ENCODE assay signal across 9 mouse cellular contexts in the genomic region with DNA sequence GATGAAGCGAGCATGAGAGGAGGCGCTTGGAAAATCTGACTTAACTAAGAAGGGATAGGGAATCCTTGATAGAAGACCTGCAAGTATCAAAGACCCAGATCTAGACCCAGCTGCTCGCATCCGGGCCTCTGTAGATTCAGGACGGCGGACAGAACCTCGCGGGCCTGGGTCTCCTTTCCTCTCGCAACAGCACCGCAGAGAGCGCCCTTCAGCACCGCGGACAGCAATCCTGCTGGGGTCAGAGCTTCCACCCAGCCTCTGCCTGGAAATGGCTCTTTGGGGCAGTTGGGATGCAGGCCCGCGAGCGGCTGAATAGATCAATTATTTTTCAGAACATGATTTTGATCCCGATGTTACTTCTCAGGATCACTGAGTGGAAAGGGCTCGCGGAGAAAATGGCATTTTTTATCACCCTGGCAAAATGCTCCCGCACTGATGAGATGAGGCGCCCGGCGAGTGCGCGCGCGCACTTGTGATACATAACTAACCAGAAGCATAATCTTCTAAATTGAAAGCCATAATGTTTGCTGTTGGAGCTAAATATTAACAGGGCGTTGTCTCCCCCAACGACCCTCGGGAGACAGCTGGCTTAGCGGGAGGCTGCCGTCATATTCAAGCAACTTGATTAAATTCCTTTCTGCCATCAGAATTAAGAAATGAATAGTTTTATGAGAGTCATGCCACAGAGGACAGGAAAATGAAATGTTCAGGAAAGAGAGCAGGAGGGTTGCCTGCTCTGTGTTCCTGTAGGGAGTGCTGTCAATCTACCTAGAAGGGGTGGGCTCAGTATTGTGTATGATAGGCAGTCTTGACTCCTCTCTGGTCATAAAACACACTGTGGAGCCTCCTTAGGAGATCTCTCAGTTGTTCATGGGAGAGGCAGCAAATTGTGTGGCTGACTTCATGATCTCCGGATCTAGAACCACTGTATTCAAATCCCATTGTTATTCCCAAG.
DNase-seq lines count a peak whose midpoint lies in the region; ATAC-seq lines count a peak whose summit lies in the region.
"Had no signal": no experiment of that assay in that cellular context is flagged by ENCODE, and none has a peak within 500 bp of the region (broad histone marks: within the 10 kb centered on the region; RNA-seq: fewer than 3 reads in every experiment).

No protein-coding gene starts in this region.

- ATAC-seq in limb, embryonic 15.5 days (ENCODE audit: insufficient number of reproducible peaks, low FRiP score, low TSS enrichment, low read depth), result 0 out of 2 replicates have a peak, but pooled peaks have one; percentile 65
- no peak for ATAC-seq in neural tube, embryonic 12.5 days (ENCODE audit: low FRiP score, low read depth)

- H3K4me1 ChIP-seq in hindbrain, embryonic 10.5 days (replicated peaks), result 0 out of 2 replicates have a peak, but pooled peaks cover 6% of the 10 kb centered on the region
- 0 out of 2 replicates have a peak, but pooled peaks cover 3% of the 10 kb centered on the region for H3K4me1 ChIP-seq in limb, embryonic 15.5 days
- no peaks in the 10 kb centered on the region; the same call in 1 of the 2 replicates for H3K4me1 ChIP-seq in neural tube, embryonic 12.5 days
- H3K4me1 ChIP-seq: lung, embryonic 15.5 days had no signal

- H3K27me3 ChIP-seq in hindbrain, embryonic 10.5 days (ENCODE audit: insufficient read depth, poor library complexity, severe bottlenecking), result peaks cover 13% of the 10 kb centered on the region; the same call in 1 of the 2 replicates
- peaks cover 4% of the 10 kb centered on the region; the same call in 1 of the 2 replicates for H3K27me3 ChIP-seq in limb, embryonic 15.5 days
- no peaks in the 10 kb centered on the region; the same call in 1 of the 2 replicates for H3K27me3 ChIP-seq in neural tube, embryonic 12.5 days (replicated peaks)
- H3K27me3 ChIP-seq: lung, embryonic 15.5 days had no signal

- 24% methylated on average over 33 of the region's 33 CpGs for WGBS in hindbrain, embryonic 10.5 days
- WGBS in limb, embryonic 15.5 days, result 24% methylated on average over 33 of the region's 33 CpGs
- WGBS in neural tube, embryonic 12.5 days, result 21% methylated on average over 33 of the region's 33 CpGs

- DNase-seq in 416B (ENCODE audit: low read depth), result peak; percentile 20
- DNase-seq in B cell, adult 2 months, result peak; percentile 2 to 3
- peak; percentile 91 for DNase-seq in embryo, embryonic 10.5 days (ENCODE audit: low spot score)
- DNase-seq in hindbrain, embryonic 10.5 days (ENCODE audit: low spot score), result peak; percentile 88
- DNase-seq in yolk sac, embryonic 10.5 days (ENCODE audit: low spot score), result peak; percentile 74
- no peak for DNase-seq in left cerebral cortex, adult 9 months (ENCODE audit: low spot score in 2 of 2)

- H3K4me2 ChIP-seq in limb, embryonic 15.5 days, result no peak overlapping the region
- peak overlapping the region; percentile 31 for H3K4me2 ChIP-seq in neural tube, embryonic 12.5 days (replicated peaks)
- H3K4me2 ChIP-seq: lung, embryonic 15.5 days had no signal

- no peaks in the 10 kb centered on the region for H3K9me3 ChIP-seq in hindbrain, embryonic 10.5 days
- H3K9me3 ChIP-seq in limb, embryonic 15.5 days, result no peaks in the 10 kb centered on the region
- H3K9me3 ChIP-seq in neural tube, embryonic 12.5 days, result no peaks in the 10 kb centered on the region
- H3K9me3 ChIP-seq: lung, embryonic 15.5 days had no signal

- no peak overlapping the region for H3K4me3 ChIP-seq in hindbrain, embryonic 10.5 days
- no peak overlapping the region for H3K4me3 ChIP-seq in limb, embryonic 15.5 days
- H3K4me3 ChIP-seq in neural tube, embryonic 12.5 days, result no peak overlapping the region
- H3K4me3 ChIP-seq: lung, embryonic 15.5 days had no signal

- H3K9ac ChIP-seq in limb, embryonic 15.5 days, result no peak overlapping the region
- no peak overlapping the region for H3K9ac ChIP-seq in neural tube, embryonic 12.5 days
- H3K9ac ChIP-seq: lung, embryonic 15.5 days had no signal

- no peak overlapping the region for H3K27ac ChIP-seq in hindbrain, embryonic 10.5 days
- no peak overlapping the region for H3K27ac ChIP-seq in limb, embryonic 15.5 days
- no peak overlapping the region for H3K27ac ChIP-seq in neural tube, embryonic 12.5 days
- H3K27ac ChIP-seq: lung, embryonic 15.5 days had no signal

- no peaks in the 10 kb centered on the region for H3K36me3 ChIP-seq in hindbrain, embryonic 10.5 days
- no peaks in the 10 kb centered on the region for H3K36me3 ChIP-seq in limb, embryonic 15.5 days
- H3K36me3 ChIP-seq in neural tube, embryonic 12.5 days, result no peaks in the 10 kb centered on the region
- H3K36me3 ChIP-seq: lung, embryonic 15.5 days had no signal

Comparison
In these comparisons a context has a peak if more than half of its experiments do, and no peak if none do; other contexts are left out.
1. DNase-seq: peak in 416B (single experiment), B cell, adult 2 months (2 of 2), embryo, embryonic 10.5 days (single experiment), hindbrain, embryonic 10.5 days (single experiment) and yolk sac, embryonic 10.5 days (single experiment); none in left cerebral cortex, adult 9 months (0 of 2).